Mouse (Mus musculus) hematopoietic stem cell, adult 5-6 weeks (primary cell): Measurements from ENCODE around the gene Tmem102. TPM values are rescaled to one million over a fixed set of nuclear protein-coding genes. Genes with fewer than 3 reads are reported as not detected.

ENCODE experiments used
- total RNA-seq: library from RNA; stranded (forward); fragments of 172-1452, 232-1000 nt; gene quantifications from 2 replicates; pipeline ENCODE4 v1.2.3, GENCODE M21; 2017

Gene Tmem102
- total RNA-seq, 1 experiment from 2014 or later: 0.30 TPM

Other genes with a start within 250 kb of the Tmem102 start
- 0.10 TPM in 1 of 2 replicates, not detected in the other for gene Efnb3, start 245.4 kb downstream of the Tmem102 start, total RNA-seq
- 4.6 and 6.4 TPM in 2 replicates for gene Wrap53, start 225.4 kb downstream of the Tmem102 start, total RNA-seq
- gene Trp53, start 225.3 kb downstream of the Tmem102 start, total RNA-seq: 68.4 and 96.6 TPM in 2 replicates
- gene Atp1b2, start 199.7 kb downstream of the Tmem102 start, total RNA-seq: 1.0 and 7.6 TPM in 2 replicates
- gene Shbg, start 187.7 kb downstream of the Tmem102 start, total RNA-seq: not detected in 2 replicates
- 1.4 TPM in 1 of 2 replicates, not detected in the other for gene Sat2, start 183.6 kb downstream of the Tmem102 start, total RNA-seq
- 51.2 and 60.8 TPM in 2 replicates for gene Fxr2, start 172.6 kb downstream of the Tmem102 start, total RNA-seq
- gene Sox15, start 150.3 kb downstream of the Tmem102 start, total RNA-seq: 1.5 TPM in 1 of 2 replicates, not detected in the other
- 41.3 and 73.7 TPM in 2 replicates for gene Mpdu1, start 143.0 kb downstream of the Tmem102 start, total RNA-seq
- gene Cd68, start 139.5 kb downstream of the Tmem102 start, total RNA-seq: 11.4 and 16.7 TPM in 2 replicates
- 838 and 888 TPM in 2 replicates for gene Eif4a1, start 133.2 kb downstream of the Tmem102 start, total RNA-seq
- 99.1 and 105 TPM in 2 replicates for gene Senp3, start 123.5 kb downstream of the Tmem102 start, total RNA-seq
- 13.9 and 15.9 TPM in 2 replicates for gene Tnfsf13, start 119.8 kb downstream of the Tmem102 start, total RNA-seq
- gene Tnfsf12, start 109.8 kb downstream of the Tmem102 start, total RNA-seq: 1.4 and 3.3 TPM in 2 replicates
- 1.5 and 2.9 TPM in 2 replicates for gene Tnfsfm13, start 109.5 kb downstream of the Tmem102 start, total RNA-seq
- gene Polr2a, start 47.0 kb downstream of the Tmem102 start, total RNA-seq: 11.3 and 55.7 TPM in 2 replicates
- gene Slc35g3, start 43.7 kb downstream of the Tmem102 start, total RNA-seq: not detected in 2 replicates
- gene Zbtb4, start 39.7 kb downstream of the Tmem102 start, total RNA-seq: 4.4 and 6.9 TPM in 2 replicates
- 11.4 and 21.2 TPM in 2 replicates for gene Chrnb1, start 9.7 kb downstream of the Tmem102 start, total RNA-seq
- 3.9 and 5.4 TPM in 2 replicates for gene Fgf11, start 3.8 kb downstream of the Tmem102 start, total RNA-seq
- not detected in 2 replicates for gene Gm39566, start 9.7 kb upstream of the Tmem102 start, total RNA-seq
- not detected in 2 replicates for gene Spem2, start 12.8 kb upstream of the Tmem102 start, total RNA-seq
- gene Spem1, start 16.6 kb upstream of the Tmem102 start, total RNA-seq: not detected in 2 replicates
- gene Nlgn2, start 32.2 kb upstream of the Tmem102 start, total RNA-seq: 8.7 and 17.8 TPM in 2 replicates
- gene Tmem256, start 32.9 kb upstream of the Tmem102 start, total RNA-seq: 130 and 149 TPM in 2 replicates
- gene Plscr3, start 40.8 kb upstream of the Tmem102 start, total RNA-seq: 27.2 and 33.3 TPM in 2 replicates
- 0.50 and 4.4 TPM in 2 replicates for gene Tnk1, start 53.1 kb upstream of the Tmem102 start, total RNA-seq
- not detected in 2 replicates for gene Tmem95, start 72.4 kb upstream of the Tmem102 start, total RNA-seq
- 1.3 and 2.7 TPM in 2 replicates for gene Kctd11, start 75.8 kb upstream of the Tmem102 start, total RNA-seq
- 136 and 171 TPM in 2 replicates for gene Acap1, start 89.9 kb upstream of the Tmem102 start, total RNA-seq
- 12.1 and 33.3 TPM in 2 replicates for gene 2810408A11Rik, start 95.4 kb upstream of the Tmem102 start, total RNA-seq
- 23.3 and 34.1 TPM in 2 replicates for gene Neurl4, start 95.4 kb upstream of the Tmem102 start, total RNA-seq
- gene Gps2, start 108.3 kb upstream of the Tmem102 start, total RNA-seq: 37.0 and 64.9 TPM in 2 replicates
- gene Eif5a, start 116.3 kb upstream of the Tmem102 start, total RNA-seq: 553 and 938 TPM in 2 replicates
- gene Ybx2, start 130.2 kb upstream of the Tmem102 start, total RNA-seq: 0.60 TPM in 1 of 2 replicates, not detected in the other
- not detected in 2 replicates for gene Slc2a4, start 142.6 kb upstream of the Tmem102 start, total RNA-seq
- 0.31 and 6.3 TPM in 2 replicates for gene Cldn7, start 159.2 kb upstream of the Tmem102 start, total RNA-seq
- 17.3 and 21.4 TPM in 2 replicates for gene Ctdnep1, start 175.5 kb upstream of the Tmem102 start, total RNA-seq
- gene Elp5, start 176.9 kb upstream of the Tmem102 start, total RNA-seq: 48.6 and 59.9 TPM in 2 replicates
- 211 and 252 TPM in 2 replicates for gene Gabarap, start 185.5 kb upstream of the Tmem102 start, total RNA-seq
- gene Phf23, start 190.2 kb upstream of the Tmem102 start, total RNA-seq: 44.2 and 45.3 TPM in 2 replicates
- gene Dvl2, start 195.0 kb upstream of the Tmem102 start, total RNA-seq: 22.6 and 35.9 TPM in 2 replicates
- 42.8 and 51.7 TPM in 2 replicates for gene Acadvl, start 209.8 kb upstream of the Tmem102 start, total RNA-seq
- 9.3 and 10.0 TPM in 2 replicates for gene Dlg4, start 211.3 kb upstream of the Tmem102 start, total RNA-seq
- gene Asgr1, start 248.5 kb upstream of the Tmem102 start, total RNA-seq: 1.1 TPM in 1 of 2 replicates, not detected in the other